Mouse (Mus musculus) brain, embryonic 14.5 days (tissue): ENCODE measurements around the gene Fstl4.

Experiments used
- CTCF ChIP-seq: fragments of 200-500 bp; IDR thresholded peaks from 2 replicates; pipeline ENCODE4 v1.5.1; 2012; ENCODE audit warnings: inconsistent platforms, mild to moderate bottlenecking, moderate library complexity, borderline replicate concordance; ENCODE audit not compliant: insufficient read depth, insufficient read length; ENCODE audit errors: extremely low read depth
- POLR2A ChIP-seq: fragments of 200-500 bp; IDR thresholded peaks from 2 replicates; pipeline ENCODE4 v1.6.1; 2012; ENCODE audit warnings: mild to moderate bottlenecking, inconsistent platforms, borderline replicate concordance; ENCODE audit not compliant: poor library complexity, insufficient read depth, insufficient read length, severe bottlenecking; ENCODE audit errors: extremely low read depth

DNA sequence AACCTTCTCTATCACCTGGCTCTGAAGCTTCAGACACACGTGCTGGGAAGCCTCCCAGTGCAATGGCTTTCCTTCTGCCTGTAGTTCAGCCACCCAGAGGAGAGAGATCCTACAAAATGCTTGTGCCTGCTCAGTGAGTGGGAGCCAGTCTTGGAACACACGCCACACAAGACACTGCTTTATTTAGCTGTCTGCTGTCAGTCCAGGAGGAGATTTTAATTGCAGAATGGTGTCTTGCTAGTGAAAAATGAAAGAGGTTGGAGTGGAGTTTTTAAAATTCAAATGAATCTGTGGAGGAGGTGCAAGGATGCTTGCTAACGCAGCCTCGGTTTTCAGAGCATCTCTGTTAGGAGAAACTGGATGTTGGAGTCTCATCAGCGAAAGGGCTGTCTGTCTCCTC, 29.9 kb downstream of the Fstl4 start:
- TF ChIP-seq POLR2A (no peak), CTCF (no peak)
